Mouse (Mus musculus) bone marrow, adult 2 months (tissue): ENCODE results near the gene Prelp.

Experiments used
- CTCF ChIP-seq: fragments of 200-500 bp; IDR thresholded peaks from 2 replicates; pipeline ENCODE4 v1.5.1; 2011; ENCODE audit warnings: low read length, control low read depth; ENCODE audit not compliant: control insufficient read depth, insufficient read depth
- POLR2A ChIP-seq: fragments of 200-500 bp; IDR thresholded peaks from 2 replicates; pipeline ENCODE4 v1.6.1; 2011; ENCODE audit warnings: low read depth, mild to moderate bottlenecking, control low read depth, low read length, borderline replicate concordance; ENCODE audit not compliant: control insufficient read depth

DNA sequence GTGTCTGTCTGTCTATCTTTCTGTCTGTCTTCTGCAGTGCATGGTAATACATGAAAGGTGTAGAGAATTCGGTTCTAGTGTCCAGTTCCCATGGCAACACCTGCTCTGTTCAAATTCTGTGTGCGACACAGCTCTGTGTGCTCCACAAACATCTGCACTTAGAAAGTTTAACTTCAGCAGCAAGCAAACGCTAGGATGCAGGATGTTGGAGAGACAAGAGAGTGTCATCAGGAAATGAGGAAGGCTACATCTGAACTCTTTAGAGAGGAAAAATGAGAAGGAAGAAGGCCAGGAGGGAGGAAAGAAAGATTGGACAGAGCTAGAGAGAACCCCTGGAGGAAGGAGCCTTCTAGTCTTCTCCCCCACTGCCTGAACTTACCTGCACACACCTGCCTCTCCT, 338 bp downstream of the Prelp start:
- TF ChIP-seq CTCF (no peak), POLR2A (no peak)
